In genomic region chr2:119896553-119897089, GRCm38 (mm10) we compare ENCODE assay signal across 8 mouse cellular contexts. TPM values are rescaled to one million over a fixed set of nuclear protein-coding genes. Genes with fewer than 3 reads are reported as not detected.
A peak's percentile ranks its signal among the peaks of the same experiment; 100 is the strongest.
DNase-seq lines count a peak whose midpoint lies in the region; ATAC-seq lines count a peak whose summit lies in the region.

No protein-coding gene starts in this region.

- ATAC-seq in forebrain, embryonic 15.5 days (replicated peaks) = peak; percentile 59; the same call in 1 of the 2 replicates
- ATAC-seq in limb, embryonic 13.5 days (ENCODE audit: low FRiP score, low read depth) = peak; percentile 87
- peak; percentile 69 for ATAC-seq in neural tube, embryonic 11.5 days (ENCODE audit: insufficient read depth, low FRiP score, low TSS enrichment)

- H3K4me2 ChIP-seq in forebrain, embryonic 15.5 days (replicated peaks) = peak overlapping the region; percentile 85
- H3K4me2 ChIP-seq in limb, embryonic 13.5 days (replicated peaks) = peak overlapping the region; percentile 96
- H3K4me2 ChIP-seq in neural tube, embryonic 11.5 days (ENCODE audit: low read depth) = peak overlapping the region; percentile 85

- no peaks in the 10 kb centered on the region for H3K36me3 ChIP-seq in forebrain, embryonic 15.5 days
- H3K36me3 ChIP-seq in limb, embryonic 13.5 days = peaks cover 3% of the 10 kb centered on the region; the same call in 1 of the 2 replicates
- H3K36me3 ChIP-seq in neural tube, embryonic 11.5 days (ENCODE audit: control insufficient read depth, insufficient read depth, low read length) = no peaks in the 10 kb centered on the region

- peak overlapping the region; percentile 42 for H3K9ac ChIP-seq in forebrain, embryonic 15.5 days (replicated peaks)
- peak overlapping the region; percentile 62 for H3K9ac ChIP-seq in limb, embryonic 13.5 days
- H3K9ac ChIP-seq in neural tube, embryonic 11.5 days (ENCODE audit: low read length) = no peak overlapping the region

- peak overlapping the region; percentile 58 for H3K4me3 ChIP-seq in forebrain, embryonic 15.5 days
- peak overlapping the region; percentile 66 for H3K4me3 ChIP-seq in limb, embryonic 13.5 days
- H3K4me3 ChIP-seq in neural tube, embryonic 11.5 days (ENCODE audit: low read depth, low read length) = peak overlapping the region; percentile 51

- peak overlapping the region; percentile 92 for H3K27ac ChIP-seq in forebrain, embryonic 15.5 days (replicated peaks)
- H3K27ac ChIP-seq in limb, embryonic 13.5 days = peak overlapping the region; percentile 89
- H3K27ac ChIP-seq in neural tube, embryonic 11.5 days (ENCODE audit: low read depth, low read length) = peak overlapping the region; percentile 85

- no peaks in the 10 kb centered on the region for H3K27me3 ChIP-seq in forebrain, embryonic 15.5 days
- no peaks in the 10 kb centered on the region for H3K27me3 ChIP-seq in limb, embryonic 13.5 days
- H3K27me3 ChIP-seq in neural tube, embryonic 11.5 days (ENCODE audit: control insufficient read depth, insufficient read depth, low read length) = no peaks in the 10 kb centered on the region

- no peaks in the 10 kb centered on the region for H3K9me3 ChIP-seq in forebrain, embryonic 15.5 days
- no peaks in the 10 kb centered on the region for H3K9me3 ChIP-seq in limb, embryonic 13.5 days
- no peaks in the 10 kb centered on the region for H3K9me3 ChIP-seq in neural tube, embryonic 11.5 days (ENCODE audit: control insufficient read depth, low read length)

- 18% methylated on average over 19 of the region's 19 CpGs for WGBS in forebrain, embryonic 15.5 days
- 14% methylated on average over 19 of the region's 19 CpGs for WGBS in limb, embryonic 13.5 days
- WGBS in neural tube, embryonic 11.5 days = 14% methylated on average over 19 of the region's 19 CpGs

- DNase-seq in thymus, postnatal 14 days = peak; percentile 5
- no peak for DNase-seq in thymus, postnatal 10 days (ENCODE audit: low spot score in 2 of 2)
- no peak for DNase-seq in neural tube, embryonic 11.5 days (ENCODE audit: low spot score)
- DNase-seq in adrenal gland, postnatal 10 days = no peak
- no peak for DNase-seq in Muller cell, postnatal 12 days (ENCODE audit: inconsistent ontology term)
- DNase-seq in left cerebral cortex, adult 11 months (ENCODE audit: low spot score) = no peak

- H3K4me1 ChIP-seq in forebrain, embryonic 15.5 days = peaks cover 19% of the 10 kb centered on the region
- peaks cover 21% of the 10 kb centered on the region for H3K4me1 ChIP-seq in limb, embryonic 13.5 days
- peaks cover 7% of the 10 kb centered on the region; the same call in 1 of the 2 replicates for H3K4me1 ChIP-seq in neural tube, embryonic 11.5 days (ENCODE audit: control insufficient read depth, insufficient read depth, low read length)

RNA-seq across cellular contexts. Expression of gene Mga, which starts 0.4 kb away (rescaled TPM):
- polyA plus RNA-seq in forebrain, embryonic 15.5 days (2015; fragmentation: Nextera tagmentation; extraction: Ambion mirVana) = 28.0 and 29.0 TPM in 2 replicates
- polyA plus RNA-seq in limb, embryonic 13.5 days (2015; fragmentation: Nextera tagmentation; extraction: Ambion mirVana) = 36.3 and 37.3 TPM in 2 replicates
- 31.0 and 36.3 TPM in 2 replicates for polyA plus RNA-seq in neural tube, embryonic 11.5 days (2014; fragmentation: Nextera tagmentation; extraction: Ambion mirVana)
- 10 to 100 TPM; 45.1 to 54.9 TPM for total RNA-seq in adrenal gland, postnatal 10 days (2021)
